Mouse (Mus musculus) stomach, embryonic 14.5 days (tissue): Measurements from ENCODE around the gene Vmn1r46. TPM values are rescaled to one million over a fixed set of nuclear protein-coding genes. Genes with fewer than 3 reads are reported as not detected.
"Not testable (repeated sequence)": the region's sequence is repeated elsewhere in the genome, so short reads cannot be mapped to it uniquely, and the experiment has no call there.

Experiments used
- ATAC-seq: fragments of 200-750 bp; cut with Nextera tagmentation; 2 replicates; pipeline ENCODE4 v1.8.0; 2017; ENCODE audit warnings: low read depth, moderate TSS enrichment; ENCODE audit not compliant: insufficient number of reproducible peaks, insufficient read depth, low FRiP score
- H3K27ac ChIP-seq: fragments of 300-500 bp; sonication (generic); 2 replicates; pipeline ENCODE4 v1.5.1; 2014; ENCODE audit warnings: mild to moderate bottlenecking, low read length, moderate library complexity, mixed read lengths
- H3K27me3 ChIP-seq: fragments of 300-500 bp; sonication (generic); 2 replicates; pipeline ENCODE4 v1.6.1; 2014; ENCODE audit warnings: low read length, control low read depth, mixed read lengths; ENCODE audit not compliant: control insufficient read depth, insufficient read depth
- H3K36me3 ChIP-seq: fragments of 300-500 bp; sonication (generic); 2 replicates; pipeline ENCODE4 v1.6.1; 2014; ENCODE audit warnings: mild to moderate bottlenecking, control low read depth, low read length, moderate library complexity, mixed read lengths; ENCODE audit not compliant: control insufficient read depth, insufficient read depth
- H3K4me1 ChIP-seq: fragments of 300-500 bp; sonication (generic); 2 replicates; pipeline ENCODE4 v1.6.1; 2014; ENCODE audit warnings: low read length, control low read depth, mixed read lengths; ENCODE audit not compliant: control insufficient read depth, insufficient read depth
- H3K4me2 ChIP-seq: fragments of 300-500 bp; sonication (generic); replicated peaks from 2 replicates; pipeline ENCODE4 v1.6.1; 2014; ENCODE audit warnings: low read depth, low read length, control low read depth
- H3K4me3 ChIP-seq: fragments of 300-500 bp; sonication (generic); 2 replicates; pipeline ENCODE4 v1.5.1; 2014; ENCODE audit warnings: low read depth, low read length, control low read depth
- H3K9ac ChIP-seq: fragments of 300-500 bp; sonication (generic); replicated peaks from 2 replicates; pipeline ENCODE4 v1.6.1; 2014; ENCODE audit warnings: low read depth, mild to moderate bottlenecking, control low read depth, low read length, moderate library complexity, mixed read lengths
- H3K9me3 ChIP-seq: fragments of 300-500 bp; sonication (generic); 2 replicates; pipeline ENCODE4 v1.6.1; 2016; ENCODE audit warnings: low read depth, low read length, control low read depth; ENCODE audit not compliant: control insufficient read depth
- WGBS: fragments of 180-500 bp; shearing (Covaris S2); extraction: QIAGEN DNeasy Blood & Tissue Kit; methylation state at CpG from one replicate; pipeline ENCODE4 v1.1.7; 2014; 5-methylcytosine and 5-hydroxymethylcytosine counted together
- polyA plus RNA-seq: library from polyadenylated mRNA; unstranded; fragments of >200 nt; fragmentation: Nextera tagmentation; extraction: Ambion mirVana; gene quantifications from 2 replicates; pipeline ENCODE4 v1.2.1, GENCODE M21; 2014

Gene Vmn1r46
- not detected in 2 replicates for polyA plus RNA-seq

GRCm38 (mm10) chr6:89969013-89969412 lies at the start of gene Vmn1r46:
Vmn1r46 (plus strand) TSS chr6:89969313.
- Histone ChIP-seq H3K4me1 (no peaks in the 10 kb centered on the region), H3K36me3 (no peaks in the 10 kb centered on the region), H3K27me3 (no peaks in the 10 kb centered on the region), H3K27ac (no peak within 1 kb of the TSS), H3K4me3 (no peak within 1 kb of the TSS), H3K9ac (no peak within 1 kb of the TSS), H3K9me3 (peaks cover 3% of the 10 kb centered on the region; the same call in 1 of the 2 replicates), H3K4me2 (no peak within 1 kb of the TSS)
- 62% methylated on average over 2 of the region's 2 CpGs for WGBS
- no peak for ATAC-seq

DNA sequence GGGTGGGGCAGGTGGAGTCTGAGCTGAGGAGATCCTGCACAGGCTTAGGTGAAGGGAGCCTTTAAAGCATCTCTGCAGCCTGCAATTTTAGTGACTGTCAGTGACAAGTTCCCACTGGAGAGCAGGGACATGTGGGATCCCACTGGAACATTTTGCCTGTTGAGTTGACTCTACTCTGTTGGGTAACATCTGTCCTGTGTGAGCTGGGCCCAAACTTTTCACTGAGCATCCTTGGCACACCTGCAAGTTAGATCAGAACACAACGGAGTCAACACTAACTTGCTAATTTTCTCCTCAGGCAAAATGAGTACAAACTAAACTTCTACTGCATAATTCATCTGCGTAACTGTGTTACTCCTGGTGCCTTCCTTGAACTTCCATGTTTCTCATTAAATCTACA lies 28.6 kb upstream of the Vmn1r46 start, which contains the start of gene Vmn1r45:
Vmn1r45 (minus strand) TSS at position 101 of the 400 bp plus-strand sequence.
- not testable (repeated sequence) for H3K27me3 ChIP-seq, H3K4me3 ChIP-seq, H3K9ac ChIP-seq, H3K27ac ChIP-seq, H3K36me3 ChIP-seq, H3K4me1 ChIP-seq, H3K9me3 ChIP-seq, ATAC-seq, H3K4me2 ChIP-seq
- 91% methylated on average over 2 of the region's 2 CpGs for WGBS

DNA sequence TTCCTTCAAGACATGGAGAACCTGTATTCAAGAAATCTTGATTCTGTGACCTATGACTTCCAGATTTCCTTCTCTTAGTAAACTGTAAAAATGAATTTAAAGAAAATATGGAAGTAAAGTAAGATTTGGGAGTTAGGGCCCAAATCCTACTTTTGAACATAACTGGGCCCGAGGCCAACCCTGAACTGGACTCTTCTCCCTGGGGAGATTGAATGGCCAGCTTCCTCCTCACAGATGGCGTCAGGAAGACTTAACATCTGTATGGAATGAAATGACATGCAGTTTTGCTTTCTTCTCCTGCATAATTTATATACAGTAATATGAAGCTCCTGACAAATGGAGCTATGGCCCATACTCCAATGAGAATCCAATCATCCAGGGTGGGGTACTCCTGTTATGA lies 28.2 kb upstream of the Vmn1r46 start:
- 85% methylated on average over 2 of the region's 2 CpGs for WGBS
- no peak for ATAC-seq
- H3K9ac ChIP-seq, result no peak overlapping the region
- H3K9me3 ChIP-seq, result no peaks in the 10 kb centered on the region
- H3K27ac ChIP-seq, result no peak overlapping the region
- H3K4me2 ChIP-seq, result no peak overlapping the region
- no peaks in the 10 kb centered on the region for H3K36me3 ChIP-seq
- H3K27me3 ChIP-seq, result no peaks in the 10 kb centered on the region
- no peak overlapping the region for H3K4me3 ChIP-seq
- H3K4me1 ChIP-seq, result no peaks in the 10 kb centered on the region

GRCm38 (mm10) chr6:89953556-89953955 lies 15.6 kb upstream of the Vmn1r46 start:
- ATAC-seq, result no peak
- H3K4me3 ChIP-seq, result no peak overlapping the region
- no peaks in the 10 kb centered on the region for H3K9me3 ChIP-seq
- no peaks in the 10 kb centered on the region for H3K4me1 ChIP-seq
- H3K27me3 ChIP-seq, result no peaks in the 10 kb centered on the region
- H3K4me2 ChIP-seq, result no peak overlapping the region
- H3K9ac ChIP-seq, result no peak overlapping the region
- 82% methylated on average over 2 of the region's 2 CpGs for WGBS
- H3K36me3 ChIP-seq, result no peaks in the 10 kb centered on the region
- no peak overlapping the region for H3K27ac ChIP-seq

DNA sequence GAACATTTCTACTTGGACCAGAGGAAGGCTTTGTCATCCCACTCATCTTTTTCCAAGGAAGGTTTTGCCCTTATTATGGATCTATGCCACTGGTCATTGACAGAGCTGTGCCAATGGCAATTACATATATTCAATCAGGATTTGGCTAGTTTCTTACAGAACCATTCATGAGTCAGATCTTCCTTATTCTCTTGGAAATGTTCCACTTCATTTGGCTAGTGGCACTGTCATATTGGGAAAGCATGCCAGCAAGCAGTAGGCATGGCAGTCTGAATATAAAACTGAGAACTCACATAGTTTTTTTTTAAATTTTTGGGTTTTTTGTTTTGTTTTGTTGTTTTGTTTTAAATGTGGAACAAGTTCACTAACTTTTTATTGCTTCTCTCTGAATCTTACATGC lies 2.8 kb upstream of the Vmn1r46 start:
- Histone ChIP-seq H3K27ac (no peak overlapping the region), H3K4me3 (no peak overlapping the region), H3K27me3 (no peaks in the 10 kb centered on the region), H3K9ac (no peak overlapping the region), H3K4me2 (no peak overlapping the region), H3K36me3 (no peaks in the 10 kb centered on the region), H3K9me3 (peaks cover 3% of the 10 kb centered on the region; the same call in 1 of the 2 replicates), H3K4me1 (no peaks in the 10 kb centered on the region)
- no peak for ATAC-seq

- no peaks in the 10 kb centered on the region for H3K36me3 ChIP-seq
- WGBS, result 14% methylated on average over 1 of the region's 1 CpGs
- no peaks in the 10 kb centered on the region for H3K4me1 ChIP-seq
- no peaks in the 10 kb centered on the region for H3K9me3 ChIP-seq
- no peak overlapping the region for H3K27ac ChIP-seq
- no peak overlapping the region for H3K4me2 ChIP-seq
- H3K4me3 ChIP-seq, result no peak overlapping the region
- no peak overlapping the region for H3K9ac ChIP-seq
- H3K27me3 ChIP-seq, result no peaks in the 10 kb centered on the region
- ATAC-seq, result no peak
These were observed 16.9 kb downstream of the Vmn1r46 start for GRCm38 (mm10) chr6:89985989-89986388.

DNA sequence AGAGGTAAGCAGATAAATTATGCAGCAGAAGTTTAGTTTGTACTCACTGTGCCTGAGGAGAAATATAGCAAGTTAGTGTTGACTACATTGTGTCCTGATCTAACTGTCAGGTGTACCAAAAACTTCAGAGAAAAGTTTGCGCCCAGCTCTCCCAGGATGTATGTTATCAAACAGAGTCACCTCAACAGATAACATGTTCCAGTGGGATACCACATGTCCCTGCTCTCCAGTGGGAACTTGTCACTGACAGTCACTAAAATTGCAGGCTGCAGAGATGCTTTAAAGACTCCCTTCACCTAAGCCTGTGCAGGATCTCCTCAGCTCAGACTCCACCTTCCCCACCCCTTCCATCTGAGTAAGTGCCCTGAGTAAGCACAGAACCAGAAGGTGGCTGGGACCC lies 46.7 kb downstream of the Vmn1r46 start, which contains the start of gene Vmn1r47:
Vmn1r47 (plus strand) TSS at position 301 of the 400 bp plus-strand sequence.
- not testable (repeated sequence) for H3K4me3 ChIP-seq, H3K9ac ChIP-seq, ATAC-seq, H3K4me2 ChIP-seq, H3K27me3 ChIP-seq, H3K4me1 ChIP-seq, H3K36me3 ChIP-seq, H3K27ac ChIP-seq, H3K9me3 ChIP-seq
- 86% methylated on average over 1 of the region's 1 CpGs for WGBS

Other genes starting within 250 kb of the Vmn1r46 start
- not detected in 2 replicates for gene Vmn1r41, start 228.5 kb upstream of the Vmn1r46 start, polyA plus RNA-seq
- not detected in 2 replicates for gene Vmn1r42, start 92.9 kb upstream of the Vmn1r46 start, polyA plus RNA-seq
- gene Vmn1r43, start 92.9 kb upstream of the Vmn1r46 start, polyA plus RNA-seq, result 0.04 TPM in 1 of 2 replicates, not detected in the other
- gene Vmn1r44, start 85.7 kb upstream of the Vmn1r46 start, polyA plus RNA-seq, result not detected in 2 replicates
- not detected in 2 replicates for gene Vmn1r45, start 28.7 kb upstream of the Vmn1r46 start, polyA plus RNA-seq
- not detected in 2 replicates for gene Vmn1r47, start 46.8 kb downstream of the Vmn1r46 start, polyA plus RNA-seq
- not detected in 2 replicates for gene Vmn1r48, start 67.5 kb downstream of the Vmn1r46 start, polyA plus RNA-seq
- gene Vmn1r49, start 109.2 kb downstream of the Vmn1r46 start, polyA plus RNA-seq, result not detected in 2 replicates
- gene Vmn1r50, start 132.1 kb downstream of the Vmn1r46 start, polyA plus RNA-seq, result not detected in 2 replicates
- 0.10 TPM in 1 of 2 replicates, not detected in the other for gene Vmn1r51, start 153.3 kb downstream of the Vmn1r46 start, polyA plus RNA-seq
- not detected in 2 replicates for gene Vmn1r52, start 205.5 kb downstream of the Vmn1r46 start, polyA plus RNA-seq
- not detected in 2 replicates for gene V1ra8, start 233.5 kb downstream of the Vmn1r46 start, polyA plus RNA-seq